Mouse (Mus musculus): ENCODE data around the gene Hmga2.

- no peak for TF ChIP-seq ELF1 (IDR thresholded peaks at IDR 0.05; ENCODE audit: low read depth, low read length)
- no peak for TF ChIP-seq EP300 (IDR thresholded peaks at IDR 0.05; ENCODE audit: low read depth in 1 of 2, low read length in 2 of 2)
- no peak for TF ChIP-seq GATA1 (IDR thresholded peaks at IDR 0.05; ENCODE audit: low read depth, low read length)
- no peak for TF ChIP-seq CTCF (IDR thresholded peaks at IDR 0.05 in 2 of 3, conservative IDR thresholded peaks at IDR 0.05 in 1 of 3; ENCODE audit: control insufficient read depth in 1 of 3, insufficient read depth in 1 of 3, low read depth in 2 of 3, low read length in 3 of 3, poor library complexity in 1 of 3, severe bottlenecking in 1 of 3)
- TF ChIP-seq JUND (IDR thresholded peaks at IDR 0.05; ENCODE audit: low read depth, low read length), result no peak
- TF ChIP-seq ETS1 (IDR thresholded peaks at IDR 0.05; ENCODE audit: low read depth, low read length), result no peak
- no peak for TF ChIP-seq POLR2A (IDR thresholded peaks at IDR 0.05; ENCODE audit: control insufficient read depth in 1 of 2, insufficient read depth in 1 of 2, low read depth in 1 of 2, low read length in 2 of 2, poor library complexity in 1 of 2)
- no peak for TF ChIP-seq HCFC1 (IDR thresholded peaks at IDR 0.05; ENCODE audit: low read depth, low read length)
- no peak for TF ChIP-seq SIN3A (IDR thresholded peaks at IDR 0.05; ENCODE audit: low read length)
- no peak for TF ChIP-seq USF2 (IDR thresholded peaks at IDR 0.05; ENCODE audit: borderline replicate concordance in 1 of 2, insufficient read depth in 1 of 2, low read depth in 1 of 2, low read length in 2 of 2)
- TF ChIP-seq SMC3 (IDR thresholded peaks at IDR 0.05; ENCODE audit: low read depth, low read length), result no peak
- TF ChIP-seq ZNF384 (IDR thresholded peaks at IDR 0.05; ENCODE audit: low read depth, low read length), result no peak
- no peak for TF ChIP-seq BHLHE40 (IDR thresholded peaks at IDR 0.05; ENCODE audit: borderline replicate concordance, low read depth, low read length)
These were observed 24.5 kb upstream of the Hmga2 start for GRCm38 (mm10) chr10:120500794-120501193.
